Mouse (Mus musculus) testis, postnatal 14 days (tissue): ENCODE measurements around the gene S100a6.

Experiments used
- DNase-seq: peaks from one replicate; pipeline ENCODE4 v3.0.0; 2021; ENCODE audit warnings: low spot score

Gene S100a6

DNA sequence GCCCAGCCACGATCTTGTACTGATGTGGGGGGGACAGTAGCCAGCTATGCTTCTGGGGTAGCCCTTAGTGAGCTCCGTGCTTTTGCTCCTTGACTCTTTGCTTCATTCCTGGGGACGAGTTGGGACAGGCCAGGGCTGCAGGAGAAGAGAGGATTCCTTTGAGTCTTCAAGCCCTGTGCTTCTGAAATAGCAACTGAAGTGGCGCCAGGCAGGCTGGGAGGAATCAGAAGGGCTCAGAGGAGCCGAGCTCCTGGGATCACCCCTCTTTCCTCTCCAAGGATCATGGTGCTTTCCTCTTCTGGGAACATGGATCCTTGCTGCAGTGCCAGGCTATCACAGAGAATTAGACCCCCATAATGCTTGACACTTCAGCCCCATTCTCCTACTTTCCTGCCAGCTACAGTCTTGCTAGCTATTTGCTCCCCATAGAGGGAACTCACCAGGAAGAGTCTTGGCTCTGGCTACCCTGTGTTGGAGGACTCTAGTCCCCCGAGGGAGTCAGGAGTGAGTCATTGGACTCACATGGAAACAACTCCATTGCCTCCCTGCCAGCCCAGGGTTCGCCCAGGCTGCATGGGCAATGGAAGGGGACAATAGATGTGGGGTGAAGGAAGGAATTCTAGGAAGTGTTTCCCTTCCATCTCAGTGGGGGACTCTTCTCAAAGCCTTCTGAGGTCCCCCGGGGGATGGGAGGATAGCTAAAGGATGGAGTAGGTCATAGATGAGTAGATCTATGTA is 12.1 kb upstream of the S100a6 start:
- no peak for DNase-seq

DNA sequence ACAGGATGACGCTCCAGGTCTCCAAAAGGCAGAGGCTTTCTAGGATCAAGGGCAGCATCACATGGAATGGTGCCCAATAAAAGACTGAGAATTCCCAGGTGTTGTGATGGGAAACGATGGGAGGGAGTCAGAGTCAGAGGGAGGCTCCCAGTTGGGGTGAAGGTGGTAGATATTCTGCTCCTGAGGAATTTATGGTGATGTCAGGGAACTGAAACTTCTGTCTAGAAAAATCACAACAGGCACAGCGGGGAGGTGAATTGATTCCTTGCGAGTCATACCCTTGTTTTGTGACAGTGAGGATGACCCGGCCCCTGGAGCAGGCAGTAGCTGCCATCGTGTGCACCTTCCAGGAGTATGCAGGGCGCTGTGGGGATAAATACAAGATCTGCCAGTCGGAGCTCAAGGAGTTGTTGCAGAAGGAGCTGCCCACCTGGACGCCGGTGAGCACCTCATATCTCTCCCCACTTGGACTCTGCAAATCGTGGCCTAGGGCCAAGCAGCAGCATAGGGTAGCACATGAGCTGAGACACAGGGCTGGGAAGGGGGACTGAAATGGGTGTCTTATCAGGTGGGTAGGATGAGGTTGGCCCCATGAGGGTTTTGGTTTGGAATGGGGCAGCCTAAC is 11.1 kb upstream of the S100a6 start, which contains the start of gene Gm42674:
Gene Gm42674 (plus strand): TSS at position 419 of the 625 bp plus-strand sequence.
- no peak for DNase-seq

DNA sequence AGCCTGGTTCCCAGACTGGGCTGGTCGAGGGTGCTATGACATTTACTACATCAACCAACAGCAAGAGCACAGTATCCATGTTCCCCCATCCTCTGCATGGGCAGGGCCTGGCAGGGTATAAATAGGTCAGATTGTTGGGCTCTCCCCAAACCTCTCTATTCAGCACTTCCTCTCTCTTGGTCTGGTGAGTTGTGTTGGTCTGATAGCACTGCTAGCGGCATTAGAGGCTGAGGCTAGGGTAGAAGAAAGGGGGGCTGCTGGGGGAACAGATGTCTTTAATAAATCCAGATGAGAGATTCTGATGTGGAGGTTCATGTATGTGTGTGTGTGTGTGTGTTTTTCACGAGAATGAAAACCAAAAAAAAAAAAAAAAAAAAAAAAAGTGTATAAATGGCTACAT is 9.1 kb upstream of the S100a6 start, which contains the start of gene S100a4:
Gene S100a4 (plus strand): TSS at position 149 of the 400 bp plus-strand sequence.
- DNase-seq = no peak

DNA sequence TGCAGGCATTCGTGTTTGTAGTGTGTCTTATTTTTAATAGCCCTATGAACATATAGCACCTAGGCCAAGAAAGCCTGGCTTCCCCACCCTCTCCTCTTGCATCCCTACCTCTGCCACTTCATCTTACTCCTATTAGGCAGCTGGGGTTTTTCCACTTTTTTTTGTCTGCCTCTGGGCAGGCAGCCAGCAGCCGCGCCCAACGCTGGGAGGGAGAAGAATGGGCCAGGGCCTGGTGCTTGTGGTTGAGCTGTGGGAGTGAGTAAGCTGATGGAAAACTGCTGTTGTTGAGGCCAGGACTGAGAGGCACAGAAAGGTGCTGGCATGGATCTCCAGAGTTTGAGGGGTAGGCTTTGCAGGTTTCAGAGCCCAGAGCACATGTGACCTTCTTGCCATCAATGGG is 8.3 kb upstream of the S100a6 start:
- DNase-seq = peak; percentile 52

DNA sequence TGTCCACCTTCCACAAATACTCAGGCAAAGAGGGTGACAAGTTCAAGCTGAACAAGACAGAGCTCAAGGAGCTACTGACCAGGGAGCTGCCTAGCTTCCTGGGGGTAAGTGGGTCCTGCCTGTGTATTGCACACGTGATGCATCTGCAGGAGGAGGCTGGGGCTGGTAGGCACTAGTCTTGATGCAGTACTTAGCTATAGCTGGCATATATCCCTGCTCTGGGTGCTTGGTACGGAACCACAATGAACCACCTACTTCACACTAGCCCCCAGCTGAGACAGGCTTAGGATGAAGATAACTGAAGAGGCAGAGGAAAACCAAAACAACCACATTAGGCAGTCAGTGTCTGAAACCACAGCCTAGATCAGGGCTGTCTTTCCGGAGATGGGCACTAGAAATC is 7.6 kb upstream of the S100a6 start:
- DNase-seq = no peak

DNA sequence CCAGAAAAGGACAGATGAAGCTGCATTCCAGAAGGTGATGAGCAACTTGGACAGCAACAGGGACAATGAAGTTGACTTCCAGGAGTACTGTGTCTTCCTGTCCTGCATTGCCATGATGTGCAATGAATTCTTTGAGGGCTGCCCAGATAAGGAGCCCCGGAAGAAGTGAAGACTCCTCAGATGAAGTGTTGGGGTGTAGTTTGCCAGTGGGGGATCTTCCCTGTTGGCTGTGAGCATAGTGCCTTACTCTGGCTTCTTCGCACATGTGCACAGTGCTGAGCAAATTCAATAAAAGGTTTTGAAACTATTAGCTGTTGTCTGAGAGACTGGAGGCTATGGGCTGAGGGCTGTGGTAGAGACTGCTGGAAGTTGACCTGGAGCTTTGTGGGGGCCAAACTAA is 6.9 kb upstream of the S100a6 start:
- DNase-seq = no peak

DNA sequence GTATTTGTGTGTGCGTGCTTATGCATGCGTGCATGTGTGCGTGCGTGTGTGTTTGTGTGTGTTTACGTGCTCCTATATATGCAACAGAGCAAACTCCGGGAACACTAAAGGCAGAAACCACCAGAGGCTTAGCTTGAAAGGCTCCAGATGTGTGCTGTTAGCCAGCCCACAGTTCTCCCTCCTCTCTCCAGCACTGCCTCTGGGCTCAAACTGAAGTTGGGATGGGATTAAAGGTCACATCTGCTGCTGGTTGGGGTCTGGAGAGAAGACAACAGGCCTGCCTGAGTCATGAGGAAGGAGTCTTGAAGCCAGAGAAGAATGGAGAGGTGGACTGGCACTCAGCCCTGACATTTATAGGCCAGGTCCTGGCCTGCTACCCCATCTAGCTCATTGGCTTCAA is 6.5 kb upstream of the S100a6 start:
- no peak for DNase-seq

DNA sequence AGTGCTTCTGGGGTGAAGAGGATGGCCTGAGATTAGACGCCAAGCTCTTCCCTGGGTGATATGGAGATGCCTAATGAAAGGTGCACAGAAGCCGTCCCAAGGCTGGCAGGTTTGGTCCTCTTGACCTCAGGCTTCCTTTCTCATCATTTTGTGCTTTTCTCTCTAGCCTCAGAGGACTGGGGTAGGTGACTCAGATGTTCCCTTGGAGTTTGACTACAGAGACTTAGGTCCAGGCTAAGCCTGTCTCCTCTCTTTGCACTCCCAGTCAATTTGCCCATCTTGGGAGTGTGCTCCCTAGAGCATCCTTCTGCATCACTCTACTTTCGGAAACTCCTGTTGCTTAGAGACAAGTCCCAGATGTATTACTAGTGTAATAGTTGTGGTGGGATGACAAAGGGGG is 5.3 kb upstream of the S100a6 start:
- DNase-seq = no peak

DNA sequence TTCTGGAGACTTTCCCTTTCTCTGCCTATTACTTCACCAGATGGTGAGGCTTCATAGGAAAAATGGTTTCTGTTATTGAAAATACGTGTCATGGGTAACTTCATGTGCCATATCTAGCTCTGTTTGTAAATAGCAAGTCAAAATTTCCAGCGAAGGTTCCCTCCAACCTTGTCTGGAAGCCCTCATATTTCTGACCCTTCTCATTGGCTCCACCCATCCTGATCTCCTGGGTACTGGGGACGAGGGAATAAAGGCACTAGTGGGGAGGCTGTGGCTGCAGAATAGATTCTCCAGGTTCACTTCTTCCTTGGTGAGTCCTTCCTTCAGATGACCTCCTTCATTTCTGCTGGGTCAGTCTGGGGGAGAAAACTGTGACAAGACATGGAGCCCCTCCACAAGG is 4.5 kb upstream of the S100a6 start, which contains the start of gene S100a5:
Gene S100a5 (plus strand): TSS at position 301 of the 400 bp plus-strand sequence.
- DNase-seq = no peak

DNA sequence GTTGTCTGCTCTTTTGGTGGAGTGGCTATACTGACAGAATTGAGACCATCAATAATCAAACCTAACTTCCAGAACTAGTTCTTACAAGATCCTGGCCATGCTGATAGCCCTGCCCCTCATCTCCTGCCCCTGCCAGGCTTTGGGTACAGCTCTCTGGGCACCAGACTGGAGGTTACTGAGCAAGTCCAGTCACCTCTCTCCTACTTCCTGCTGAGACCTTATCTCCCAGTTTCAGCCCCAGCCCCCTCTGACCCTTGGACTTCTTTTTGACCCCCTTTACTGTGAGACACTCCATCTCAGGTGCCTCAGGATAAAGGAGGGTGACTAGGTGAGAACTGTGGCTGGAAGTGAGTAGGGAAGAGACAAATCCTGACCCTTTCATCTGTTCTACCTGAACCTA is 3.6 kb upstream of the S100a6 start:
- DNase-seq = no peak

DNA sequence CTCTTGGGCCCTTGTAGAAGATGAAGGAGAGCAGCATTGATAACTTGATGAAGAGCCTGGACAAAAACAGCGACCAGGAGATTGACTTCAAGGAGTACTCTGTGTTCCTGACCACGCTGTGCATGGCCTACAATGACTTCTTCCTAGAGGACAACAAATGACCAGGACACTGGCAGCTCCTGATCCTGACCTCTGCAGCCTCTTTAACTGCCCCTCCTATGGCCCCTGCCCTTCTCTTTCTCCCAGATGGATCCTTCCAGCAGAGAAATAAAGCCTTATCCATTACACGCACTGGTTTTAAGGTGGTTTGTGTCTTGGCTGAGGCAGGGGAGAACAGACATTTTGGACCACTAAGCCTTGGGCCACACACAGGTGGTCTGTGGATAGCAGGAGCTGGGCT is 1.2 kb upstream of the S100a6 start:
- no peak for DNase-seq

DNA sequence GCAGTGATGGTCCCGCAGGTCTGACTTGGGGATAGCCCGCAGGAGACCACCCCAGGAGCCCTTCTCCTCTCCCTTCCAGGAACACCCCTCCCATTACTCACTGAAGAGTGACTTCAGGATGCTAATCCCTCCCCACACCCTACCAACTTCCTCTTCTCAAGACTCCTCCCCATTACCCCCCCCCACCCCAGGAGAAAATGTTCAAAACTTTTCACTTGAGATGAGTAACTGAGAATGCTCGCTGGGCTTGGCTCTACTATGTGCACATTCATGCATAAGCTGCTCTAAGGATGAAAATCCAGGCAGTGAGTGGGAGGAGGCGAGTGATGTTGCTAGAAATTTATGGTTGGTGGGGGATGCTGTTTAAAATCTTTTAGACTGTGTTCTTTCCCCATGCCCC is 621 bp upstream of the S100a6 start:
- DNase-seq = no peak

DNA sequence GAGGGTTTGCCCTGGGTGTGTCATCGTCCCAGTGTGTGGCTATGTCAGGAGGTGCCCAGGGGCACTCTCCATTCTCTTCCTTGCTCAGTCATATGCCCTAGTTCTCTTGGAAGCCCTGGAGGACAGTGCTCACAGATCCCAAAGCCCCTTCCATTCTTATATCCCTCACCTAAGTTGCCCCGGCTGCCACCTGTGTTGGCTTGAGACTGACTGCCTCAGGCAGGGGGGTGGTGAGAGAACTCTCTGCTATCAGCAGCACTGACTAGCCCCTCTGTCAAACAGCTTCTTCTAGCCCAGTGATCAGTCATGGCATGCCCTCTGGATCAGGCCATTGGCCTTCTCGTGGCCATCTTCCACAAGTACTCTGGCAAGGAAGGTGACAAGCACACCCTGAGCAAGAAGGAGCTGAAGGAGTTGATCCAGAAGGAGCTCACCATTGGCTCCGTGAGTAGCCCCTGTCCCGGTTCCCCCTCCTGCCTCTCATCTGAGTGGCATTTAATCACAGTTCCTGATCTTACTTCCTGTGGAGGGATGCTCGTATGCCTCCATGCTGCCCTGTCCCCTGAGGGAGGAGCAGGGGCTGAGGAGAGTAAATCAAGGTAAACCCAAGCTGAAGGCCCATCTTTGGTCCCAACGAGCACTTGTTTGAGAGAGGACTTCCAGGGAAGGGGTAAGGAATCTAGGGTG is 922 bp downstream of the S100a6 start:
- DNase-seq = no peak

DNA sequence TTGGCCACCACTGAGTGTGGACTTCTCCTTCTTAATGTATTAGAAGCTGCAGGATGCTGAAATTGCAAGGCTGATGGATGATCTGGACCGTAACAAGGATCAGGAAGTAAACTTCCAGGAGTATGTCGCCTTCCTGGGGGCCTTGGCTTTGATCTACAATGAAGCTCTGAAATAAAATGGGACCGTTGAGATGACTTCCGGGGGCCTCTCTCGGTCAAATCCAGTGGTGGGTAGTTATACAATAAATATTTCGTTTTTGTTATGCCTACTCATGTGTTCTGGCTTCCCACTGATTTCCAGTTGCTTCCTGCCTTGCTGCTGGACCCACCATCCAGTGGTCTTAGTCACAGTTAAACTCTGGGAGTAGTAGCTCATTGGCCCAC is 1.5 kb downstream of the S100a6 start:
- DNase-seq = no peak

DNA sequence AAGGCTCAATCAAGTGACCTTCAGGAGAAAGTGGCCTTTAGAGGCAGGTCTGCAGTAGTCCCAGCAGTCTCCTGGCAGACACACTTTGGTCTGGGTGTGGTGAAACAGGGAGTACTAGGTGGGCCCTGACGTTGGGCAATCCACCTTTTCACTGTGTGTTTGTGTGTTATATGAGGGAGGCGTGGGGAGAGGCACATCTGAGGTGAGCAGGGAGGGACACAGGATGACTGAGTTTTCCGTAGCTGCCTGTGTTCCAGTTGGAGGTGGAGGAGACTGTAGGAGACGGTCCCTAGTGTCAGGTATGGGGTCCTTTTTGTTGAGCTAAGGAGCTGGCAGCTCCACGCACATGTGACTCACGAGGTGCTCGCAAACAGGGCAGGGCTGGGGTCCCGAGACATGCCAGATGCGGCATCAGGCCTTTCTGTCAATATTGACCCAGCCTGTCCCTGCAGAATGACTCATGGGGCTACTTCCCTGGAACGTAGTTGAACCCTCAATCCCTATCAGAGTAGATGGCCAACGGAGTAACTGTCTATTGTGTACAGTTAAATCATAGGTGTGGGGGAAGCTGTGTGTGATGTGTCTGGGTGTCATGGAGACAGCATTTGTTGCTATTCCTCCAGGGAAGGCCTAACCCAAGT is 2.0 kb downstream of the S100a6 start:
- DNase-seq = no peak

DNA sequence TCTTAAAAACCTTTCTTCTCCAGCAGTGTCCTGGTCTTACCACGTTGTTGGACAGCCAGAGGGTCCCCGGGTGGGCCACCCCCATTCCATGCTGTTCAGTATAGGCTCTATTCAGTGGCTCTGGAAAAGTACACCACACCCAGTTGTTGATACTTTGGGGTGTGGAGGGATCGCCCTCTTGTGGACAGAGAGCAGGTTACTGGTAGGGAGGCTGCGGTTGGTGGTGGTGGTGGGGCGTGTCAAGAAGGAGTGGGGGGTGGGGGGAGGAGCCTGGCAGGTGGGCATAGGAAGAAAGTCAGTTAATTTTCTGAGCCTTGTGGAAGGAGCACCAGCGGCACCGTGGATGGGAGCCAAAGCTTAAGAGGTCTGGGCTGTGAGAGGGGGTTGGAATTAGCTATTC is 2.7 kb downstream of the S100a6 start:
- peak; percentile 39 for DNase-seq

DNA sequence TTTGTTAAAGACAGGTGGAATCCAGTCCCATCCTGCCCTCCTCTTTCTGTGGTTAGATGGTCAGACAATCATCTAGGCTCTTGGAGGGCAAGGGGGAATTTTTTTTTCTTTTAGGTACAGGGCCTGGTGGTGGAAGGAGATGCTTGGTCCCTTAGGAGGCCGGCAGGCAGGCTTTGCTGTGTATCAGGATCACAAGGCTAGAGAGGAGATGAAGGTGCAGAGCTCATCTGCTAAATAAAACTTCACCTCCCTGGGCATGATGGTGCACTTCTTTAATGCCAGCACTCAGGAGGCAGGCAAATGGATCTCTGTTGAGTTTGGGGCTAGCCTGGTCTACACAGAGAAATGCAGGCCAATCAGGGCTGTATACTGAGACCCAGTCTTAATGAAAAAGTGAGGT is 3.2 kb downstream of the S100a6 start:
- DNase-seq = no peak

DNA sequence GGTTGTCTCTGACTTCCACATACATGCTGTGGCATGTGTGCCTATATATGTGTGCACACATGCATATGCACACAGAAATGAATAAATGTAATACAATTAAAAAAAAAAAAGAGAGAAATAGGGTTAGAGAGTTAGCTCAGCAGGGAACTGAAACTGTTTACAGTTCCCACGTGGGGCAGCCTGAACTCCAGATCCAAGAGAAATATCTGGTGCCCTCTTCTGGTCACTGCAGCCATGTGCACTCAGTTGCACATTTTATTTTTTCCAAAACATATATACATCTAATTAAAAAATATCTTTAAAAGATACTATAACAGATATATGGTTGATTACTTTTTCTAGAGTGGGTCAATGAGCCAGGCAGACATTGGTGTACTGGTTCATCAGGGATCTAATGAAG is 4.9 kb downstream of the S100a6 start:
- no peak for DNase-seq

DNA sequence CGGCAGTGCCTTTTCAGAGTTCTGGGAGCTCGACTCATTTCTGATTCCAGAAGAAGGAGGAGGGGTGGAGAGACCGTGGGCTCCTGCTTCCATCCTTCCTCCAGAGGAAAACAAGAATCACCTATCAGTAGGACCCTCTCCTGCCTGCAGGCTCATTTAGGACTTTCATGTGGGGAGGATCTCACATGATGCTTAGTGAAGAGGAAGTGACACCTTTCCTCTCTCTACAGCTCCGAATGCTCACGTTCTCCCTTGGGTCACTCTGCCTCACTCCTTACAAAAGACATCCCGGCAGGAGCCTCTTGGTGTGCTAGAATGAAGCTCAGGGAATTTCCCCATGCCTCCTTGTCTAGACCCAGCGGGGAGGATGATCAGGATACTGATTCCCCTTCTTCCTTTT is 8.9 kb downstream of the S100a6 start:
- no peak for DNase-seq

DNA sequence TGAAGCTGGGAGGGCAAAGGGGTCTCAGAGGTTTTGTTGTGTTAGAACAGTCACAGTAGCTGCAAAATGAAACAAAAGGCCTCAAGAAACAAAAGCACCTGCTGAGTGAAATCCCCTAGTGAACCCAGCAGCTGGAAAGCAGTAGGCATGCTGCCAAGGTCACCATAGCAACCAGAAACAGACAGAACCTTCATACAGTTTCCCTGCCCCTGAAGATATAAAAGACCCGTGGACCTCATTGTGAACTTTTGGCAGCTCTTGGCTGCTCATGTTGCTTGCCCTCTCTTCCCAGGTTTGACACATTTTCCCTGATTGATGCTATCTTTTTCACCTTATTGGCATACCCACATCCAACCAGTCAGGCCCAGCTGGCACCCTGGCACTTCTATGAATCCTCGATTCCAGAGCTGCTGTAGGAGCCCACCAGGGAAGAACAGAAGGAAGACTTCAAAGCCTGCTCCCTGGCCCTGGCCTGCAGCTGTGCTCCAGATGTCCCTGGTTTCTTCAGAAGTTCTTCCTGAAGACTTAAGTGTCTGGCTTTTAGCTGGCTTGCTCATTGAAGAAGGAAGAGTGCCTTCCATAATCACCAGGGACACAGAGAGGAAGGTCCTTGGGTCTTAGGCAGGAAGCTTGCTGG is 10.9 kb downstream of the S100a6 start:
- DNase-seq = peak; percentile 73

DNA sequence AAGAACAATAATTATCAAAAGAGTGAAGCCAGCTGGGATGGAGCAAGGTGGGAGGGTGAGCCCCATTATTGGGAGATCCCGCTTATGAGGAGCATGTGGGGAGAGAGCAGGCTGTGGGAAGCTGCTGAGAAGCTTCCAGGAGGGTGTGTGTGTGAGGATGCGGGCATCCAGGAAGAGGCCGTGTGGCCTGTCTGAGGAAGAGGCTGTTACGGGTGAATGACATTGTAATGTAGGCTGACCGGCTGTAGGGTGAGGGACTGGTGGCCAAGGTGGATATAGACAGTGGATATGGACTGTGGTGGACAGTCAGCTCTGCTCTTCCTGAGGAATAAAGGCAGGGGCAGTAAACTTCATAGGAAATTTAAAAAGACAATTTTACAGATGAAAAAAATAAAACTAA is 12.8 kb downstream of the S100a6 start:
- DNase-seq = no peak
